Mouse (Mus musculus) left cerebral cortex, adult 2 months (tissue): ENCODE measurements at regions not wholly inside any gene's neighbourhood (a gene's known extent, or its start where the extent isn't known, plus 50 kb on each side); places are given as distances from the start of the nearest gene placed in this dataset.

Experiments used
- DNase-seq, 2 experiments: peaks; one replicate each; pipeline ENCODE4 v3.0.0; 2021 to 2022; ENCODE audit warnings: low spot score in 2 of 2, mixed read lengths in 1 of 2; ENCODE audit errors: extremely low spot score in 1 of 2
- H3K27ac ChIP-seq: fragments of 200-600 bp; 2 replicates; pipeline ENCODE4 v1.8.1; 2022
- H3K4me3 ChIP-seq: fragments of 200-600 bp; 2 replicates; pipeline ENCODE4 v1.8.1; 2022
- CTCF ChIP-seq: fragments of 200-600 bp; IDR thresholded peaks from 2 replicates; pipeline ENCODE4 v1.8.1; 2022; ENCODE audit warnings: antibody characterized with exemption, mild to moderate bottlenecking, moderate library complexity
- intact Hi-C: fragments of 180-260 bp; cut with DNase I; formaldehyde crosslinking; loops from one replicate; pipeline ENCODE4 v1.15.1; 2025

- Histone ChIP-seq H3K4me3 (no peak overlapping the region), H3K27ac (no peak overlapping the region)
- DNase-seq = no peak
- no peak for TF ChIP-seq CTCF
- intact Hi-C loops = no loop called here
These were observed 68.9 kb downstream of the Tex29 start for GRCm38 (mm10) chr8:11909146-11909545.

DNA sequence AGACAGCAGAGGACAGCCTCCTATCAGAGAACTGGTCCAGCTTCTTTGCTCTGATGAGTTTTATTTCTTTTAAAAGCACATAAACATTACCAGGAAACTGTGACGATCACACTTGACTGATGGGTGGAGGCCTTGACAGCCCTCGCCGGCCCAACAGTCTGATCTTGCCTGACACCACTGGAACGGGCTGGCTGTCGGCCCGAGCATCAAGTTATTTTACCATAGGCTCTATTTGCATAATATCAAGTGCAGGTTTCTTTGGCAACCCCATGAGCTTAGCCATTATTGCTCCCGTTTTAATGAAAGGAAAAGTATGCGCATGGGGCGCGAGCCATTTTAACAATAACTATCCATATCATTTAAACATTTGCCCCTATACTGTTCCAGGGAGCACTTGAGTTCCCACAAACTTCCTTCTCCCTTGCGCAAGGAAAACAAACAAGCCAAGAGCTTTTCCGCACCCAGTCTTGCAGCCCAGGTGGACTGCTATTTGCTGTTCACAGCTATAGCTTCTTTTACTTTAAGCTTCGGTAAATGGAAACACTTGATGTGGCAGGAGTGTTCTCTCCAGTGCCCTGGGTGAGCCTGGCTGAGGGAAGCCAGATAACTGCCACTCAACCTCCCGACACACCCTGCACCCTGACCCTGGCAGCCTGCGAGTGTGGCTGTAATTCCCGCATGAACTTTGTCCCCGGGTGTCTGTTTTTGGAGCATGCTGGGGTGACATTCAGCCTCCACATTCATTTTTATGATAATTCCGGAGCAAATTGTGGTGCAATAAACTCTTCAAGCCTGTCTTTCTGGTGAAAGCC, 71.6 kb downstream of the Tex29 start:
- Histone ChIP-seq H3K4me3 (no peak overlapping the region), H3K27ac (no peak overlapping the region)
- intact Hi-C loops = no loop called here
- no peak for TF ChIP-seq CTCF
- no peak for DNase-seq

DNA sequence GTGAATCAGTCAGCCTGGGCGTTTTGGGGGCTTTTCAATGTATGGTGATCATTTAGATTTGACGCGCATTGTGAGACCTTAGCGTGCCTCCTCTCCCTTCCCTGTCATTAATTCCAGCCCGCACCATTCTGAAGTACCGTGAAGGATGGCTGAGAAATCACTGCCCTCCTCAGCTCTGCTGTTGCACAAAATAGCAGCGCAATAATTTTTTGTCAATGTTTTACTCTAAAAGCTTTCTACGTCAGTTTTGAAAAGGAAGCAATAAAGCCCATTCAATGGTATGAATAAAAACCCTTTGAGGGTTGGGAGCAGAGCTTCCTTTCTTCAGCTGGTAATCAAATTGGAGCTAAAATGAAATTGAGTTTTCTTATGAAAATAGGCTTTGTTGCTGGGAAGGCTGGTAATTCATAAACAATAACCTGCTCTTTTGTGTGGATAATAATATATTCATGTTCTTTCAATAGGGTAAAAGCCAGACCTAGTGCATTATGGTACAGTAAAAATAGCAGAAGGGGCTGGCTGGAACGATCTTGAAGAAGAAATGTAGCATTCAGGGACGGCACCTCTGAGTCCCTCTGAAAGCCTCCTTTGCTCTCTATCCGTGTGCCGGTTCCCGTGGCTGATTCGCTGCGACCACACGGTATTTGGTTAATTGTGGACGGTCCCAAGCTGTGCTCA, 72.3 kb downstream of the Tex29 start:
- H3K27ac ChIP-seq = no peak overlapping the region

DNA sequence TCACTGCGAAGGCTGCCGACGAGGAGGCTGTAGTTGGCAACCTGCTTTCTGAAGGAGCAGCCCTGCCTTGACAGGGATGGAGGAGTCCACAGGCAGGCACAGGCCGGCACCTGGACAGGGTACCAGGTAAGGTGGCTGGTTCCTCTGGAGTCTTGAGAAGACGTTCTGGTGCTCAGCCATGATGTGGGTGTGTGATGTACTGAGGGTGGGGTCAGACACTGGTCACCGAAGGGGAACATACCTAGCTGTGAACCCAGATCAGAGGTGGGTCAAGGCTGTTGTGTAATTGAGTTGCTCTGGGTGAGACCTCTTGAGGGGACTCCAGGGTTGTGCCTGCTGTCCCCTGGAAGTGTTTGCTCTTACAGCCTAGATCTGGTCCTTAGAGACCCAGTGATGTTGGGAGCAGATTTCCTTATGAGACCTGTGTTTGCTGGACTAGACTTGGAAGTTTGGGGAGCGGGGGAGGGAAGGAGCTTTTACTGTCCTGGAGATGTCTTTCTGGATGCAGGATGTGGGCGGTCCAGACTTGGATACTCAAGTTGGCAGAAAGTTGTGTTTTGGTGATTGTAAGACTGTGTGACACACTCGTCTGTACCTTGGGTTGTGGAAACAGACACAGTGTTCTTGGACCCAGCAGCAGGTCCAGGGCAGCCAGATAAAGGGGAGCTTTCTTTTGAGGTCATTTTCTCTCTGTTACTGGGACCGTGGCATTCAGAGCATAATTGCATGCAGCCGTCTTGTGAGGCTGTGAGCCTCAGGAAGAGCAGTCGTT, 73.0 kb downstream of the Tex29 start:
- Histone ChIP-seq H3K27ac (no peak overlapping the region), H3K4me3 (no peak overlapping the region)
- TF ChIP-seq CTCF = no peak
- intact Hi-C loops = no loop called here
- no peak for DNase-seq

More for the DNA sequence above, 72.3 kb downstream of the Tex29 start:
- intact Hi-C loops = no loop called here
- no peak overlapping the region for H3K4me3 ChIP-seq
- no peak for TF ChIP-seq CTCF
- no peak for DNase-seq

DNA sequence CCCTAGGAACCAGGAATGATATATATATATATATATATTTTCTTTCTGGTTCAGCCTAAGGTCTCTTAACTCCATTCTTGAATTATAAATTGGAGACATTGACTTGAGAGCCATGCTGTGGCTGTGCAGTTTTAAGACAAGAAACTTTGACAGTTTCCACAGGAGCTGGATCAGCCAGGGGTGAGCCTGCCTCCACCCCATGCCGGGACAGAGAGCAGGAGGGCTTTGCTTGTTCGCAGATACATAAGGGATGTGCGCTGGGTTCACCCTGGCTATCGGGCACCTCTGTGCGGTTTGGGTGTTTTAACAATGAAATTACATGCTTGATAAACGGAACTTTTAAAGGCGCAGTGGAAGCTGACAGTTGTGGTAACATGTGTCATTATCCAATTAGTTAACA, 73.9 kb downstream of the Tex29 start:
- DNase-seq = no peak
- intact Hi-C loops = no loop called here
- TF ChIP-seq CTCF = no peak
- H3K4me3 ChIP-seq = no peak overlapping the region
- H3K27ac ChIP-seq = no peak overlapping the region

- no peak for TF ChIP-seq CTCF
- intact Hi-C loops = no loop called here
- no peak for DNase-seq
- no peak overlapping the region for H3K4me3 ChIP-seq
- H3K27ac ChIP-seq = no peak overlapping the region
These were observed 74.6 kb downstream of the Tex29 start for GRCm38 (mm10) chr8:11914681-11915474.

DNA sequence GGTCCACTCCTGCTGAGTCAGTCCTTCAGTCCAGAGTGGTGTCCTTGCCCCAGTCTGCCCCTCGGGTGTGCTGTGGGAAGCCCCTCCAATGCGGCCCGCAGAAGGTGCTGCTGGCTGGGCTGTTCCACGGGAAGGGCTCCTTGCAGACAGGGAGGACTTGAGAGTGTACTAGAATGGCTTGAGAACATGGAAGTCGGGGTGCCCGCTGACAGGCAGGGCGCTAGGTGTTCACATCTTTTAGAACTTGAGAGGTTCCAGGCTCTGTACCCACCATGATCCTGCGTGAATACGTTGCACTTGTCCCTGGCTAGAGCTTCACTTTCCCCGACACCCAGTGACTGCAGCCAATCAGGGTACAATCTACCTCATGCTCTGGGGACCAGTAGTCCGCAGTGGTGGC, 75.4 kb downstream of the Tex29 start:
- Histone ChIP-seq H3K27ac (no peak overlapping the region), H3K4me3 (no peak overlapping the region)
- intact Hi-C loops = no loop called here
- no peak for TF ChIP-seq CTCF
- no peak for DNase-seq

GRCm38 (mm10) chr8:11919876-11920275, 79.6 kb downstream of the Tex29 start:
- TF ChIP-seq CTCF = no peak
- DNase-seq = no peak
- intact Hi-C loops = loop anchor here (5.0 kb wide), 1 partner anchor 73 kb away; no protein-coding TSS in a partner anchor
- Histone ChIP-seq H3K27ac (no peak overlapping the region), H3K4me3 (no peak overlapping the region)

DNA sequence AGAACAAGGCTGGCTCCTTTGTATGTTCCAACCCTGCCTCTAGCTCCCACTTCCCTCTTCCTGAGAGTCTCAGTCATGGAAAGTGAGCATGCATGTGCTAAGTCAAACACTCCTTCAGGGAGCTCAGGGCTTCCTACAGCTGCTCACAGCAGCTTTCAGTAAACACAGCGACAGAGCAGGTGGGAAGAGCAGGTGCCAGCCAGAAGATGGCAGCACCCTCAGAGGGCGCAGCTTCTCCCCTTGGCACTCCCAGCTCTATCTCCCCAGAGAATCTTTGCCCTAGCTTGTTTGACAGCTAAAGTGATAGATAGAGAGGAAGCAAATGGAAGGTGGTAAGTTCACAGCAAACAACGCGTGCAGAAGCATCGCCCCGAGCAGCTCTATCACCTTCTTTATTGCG, 82.8 kb downstream of the Tex29 start:
- no peak overlapping the region for H3K27ac ChIP-seq
- DNase-seq = no peak
- peak; percentile 22 for TF ChIP-seq CTCF
- no peak overlapping the region for H3K4me3 ChIP-seq
- intact Hi-C loops = loop anchor here (5.0 kb wide), 1 partner anchor 76 kb away; no protein-coding TSS in a partner anchor

GRCm38 (mm10) chr8:11924165-11924564, 83.9 kb downstream of the Tex29 start:
- TF ChIP-seq CTCF = peak; percentile 71
- peak; percentile 69 to 75 for DNase-seq
- Histone ChIP-seq H3K27ac (no peak overlapping the region), H3K4me3 (no peak overlapping the region)
- intact Hi-C loops = loop anchor here (2.0 to 5.0 kb wide), 2 partner anchors 77 to 167 kb away; no protein-coding TSS in a partner anchor

- DNase-seq = peak; percentile 41 to 42
- Histone ChIP-seq H3K4me3 (no peak overlapping the region), H3K27ac (no peak overlapping the region)
- intact Hi-C loops = loop anchor here (5.0 kb wide), 2 partner anchors 186 to 236 kb away; no protein-coding TSS in a partner anchor
- peak; percentile 65 for TF ChIP-seq CTCF
These were observed 102.6 kb downstream of the Tex29 start for GRCm38 (mm10) chr8:11942892-11943332.
